Mouse (Mus musculus) lung, postnatal 0 days (tissue): Measurements from ENCODE around the gene Asb16. TPM values are rescaled to one million over a fixed set of nuclear protein-coding genes. Genes with fewer than 3 reads are reported as not detected.

Experiments used
- ATAC-seq: fragments of 200-750 bp; cut with Nextera tagmentation; 2 replicates; pipeline ENCODE4 v1.8.0; 2017; ENCODE audit warnings: moderate library complexity
- DNase-seq: peaks from one replicate; pipeline ENCODE4 v3.0.0-alpha.2; 2016; ENCODE audit warnings: low spot score
- H3K27ac ChIP-seq: fragments of 300-500 bp; sonication (generic); 2 replicates; pipeline ENCODE4 v1.5.1; 2014; ENCODE audit warnings: antibody characterized with exemption, mild to moderate bottlenecking, low read length, mixed read lengths
- H3K27me3 ChIP-seq: fragments of 300-500 bp; sonication (generic); replicated peaks from 2 replicates; pipeline ENCODE4 v1.6.1; 2014; ENCODE audit warnings: low read length, mixed read lengths; ENCODE audit not compliant: insufficient read depth
- H3K36me3 ChIP-seq: fragments of 300-500 bp; sonication (generic); 2 replicates; pipeline ENCODE4 v1.6.1; 2014; ENCODE audit warnings: low read length, mixed read lengths; ENCODE audit not compliant: insufficient read depth
- H3K4me1 ChIP-seq: fragments of 300-500 bp; sonication (generic); 2 replicates; pipeline ENCODE4 v1.6.1; 2014; ENCODE audit warnings: antibody characterized with exemption, low read depth, low read length, mixed read lengths; ENCODE audit not compliant: insufficient read depth
- H3K4me2 ChIP-seq: fragments of 300-500 bp; sonication (generic); replicated peaks from 2 replicates; pipeline ENCODE4 v1.6.1; 2014; ENCODE audit warnings: low read depth, mild to moderate bottlenecking, low read length, moderate library complexity, mixed read lengths
- H3K4me3 ChIP-seq: fragments of 300-500 bp; sonication (generic); 2 replicates; pipeline ENCODE4 v1.5.1; 2014; ENCODE audit warnings: low read depth, low read length
- H3K9ac ChIP-seq: fragments of 300-500 bp; sonication (generic); replicated peaks from 2 replicates; pipeline ENCODE4 v1.6.1; 2014; ENCODE audit warnings: low read depth, mild to moderate bottlenecking
- H3K9me3 ChIP-seq: fragments of 300-500 bp; sonication (generic); 2 replicates; pipeline ENCODE4 v1.6.1; 2016; ENCODE audit warnings: low read length, mixed read lengths
- CTCF ChIP-seq: IDR thresholded peaks from 2 replicates; pipeline ENCODE4 v1.5.1; 2016; ENCODE audit warnings: antibody characterized with exemption, mild to moderate bottlenecking
- EP300 ChIP-seq: IDR thresholded peaks from 2 replicates; pipeline ENCODE4 v1.6.1; 2016; ENCODE audit warnings: antibody characterized with exemption, mild to moderate bottlenecking, control low read depth
- WGBS: fragments of 180-500 bp; shearing (Covaris S2); extraction: QIAGEN DNeasy Blood & Tissue Kit; methylation state at CpG from one replicate; pipeline ENCODE4 v1.1.7; 2014; 5-methylcytosine and 5-hydroxymethylcytosine counted together
- polyA plus RNA-seq: library from polyadenylated mRNA; unstranded; fragments of >200 nt; fragmentation: Nextera tagmentation; extraction: Ambion mirVana; gene quantifications from 2 replicates; pipeline ENCODE4 v1.2.1, GENCODE M21; 2015

The Asb16 gene
- polyA plus RNA-seq, 1 experiment from 2014 or later, result not detected

DNA sequence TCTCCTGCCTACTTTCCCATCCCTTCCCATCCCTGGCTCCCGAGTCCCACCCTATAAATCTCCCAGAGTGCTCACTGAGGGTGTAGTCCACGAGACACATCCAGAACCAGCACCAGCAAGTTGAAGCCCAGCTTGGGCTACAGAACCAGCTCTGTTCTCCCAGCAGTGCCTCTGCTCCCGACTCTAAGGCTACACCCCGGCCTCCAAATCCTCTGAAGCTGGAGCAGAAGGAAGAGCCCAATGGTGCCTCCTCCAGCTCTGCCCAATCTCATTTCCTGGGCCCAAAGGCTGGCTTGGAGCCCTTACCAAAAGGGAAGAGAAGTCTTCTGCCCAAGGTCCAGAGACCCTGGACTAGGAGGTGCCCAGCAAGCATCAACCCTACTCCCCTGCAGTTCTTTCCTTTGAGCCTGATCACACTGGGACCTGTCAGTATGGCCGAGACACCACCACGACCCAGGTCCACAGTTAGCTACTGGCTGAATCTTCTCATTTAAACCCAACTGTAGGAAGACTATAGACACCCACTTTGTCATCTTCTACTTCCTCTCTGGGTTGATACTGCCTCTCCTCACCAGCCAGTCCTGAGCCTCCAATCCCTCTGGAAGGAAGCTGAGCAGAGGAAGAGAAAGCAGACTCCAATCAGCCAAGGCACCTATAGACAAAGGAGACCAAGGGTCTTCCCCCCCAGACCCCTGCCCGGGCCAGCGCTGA, 47.1 kb upstream of the Asb16 start:
- H3K27ac ChIP-seq, result no peak overlapping the region
- H3K9ac ChIP-seq, result no peak overlapping the region
- no peak overlapping the region for H3K4me3 ChIP-seq
- H3K4me2 ChIP-seq, result no peak overlapping the region
- DNase-seq, result no peak
- no peaks in the 10 kb centered on the region for H3K27me3 ChIP-seq
- H3K36me3 ChIP-seq, result peaks cover 6% of the 10 kb centered on the region; the same call in 1 of the 2 replicates
- TF ChIP-seq EP300, result no peak
- TF ChIP-seq CTCF, result no peak
- H3K9me3 ChIP-seq, result no peaks in the 10 kb centered on the region
- no peak for ATAC-seq
- WGBS, result 83% methylated on average over 8 of the region's 8 CpGs
- H3K4me1 ChIP-seq, result peaks cover 66% of the 10 kb centered on the region

DNA sequence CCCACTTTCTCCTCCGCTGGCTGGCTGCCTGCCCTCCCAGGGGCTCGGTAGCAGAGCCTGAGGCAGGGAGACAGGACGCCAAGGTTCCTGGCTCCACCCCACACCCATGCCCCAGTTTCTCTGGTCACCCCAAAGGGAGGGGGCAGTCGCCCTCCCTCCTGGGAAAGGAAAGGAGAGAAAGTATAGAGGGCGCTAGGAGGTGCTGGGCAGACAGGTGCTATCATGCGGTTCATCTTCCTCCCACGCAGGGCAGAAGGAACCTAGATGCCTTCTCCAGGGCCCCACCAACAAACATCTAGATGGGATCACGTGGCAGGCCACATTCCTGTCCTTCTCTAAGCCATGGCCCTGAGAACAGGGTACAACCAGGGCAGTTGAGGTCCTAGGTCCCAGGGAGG, 46.6 kb upstream of the Asb16 start:
- 54% methylated on average over 8 of the region's 8 CpGs for WGBS
- no peaks in the 10 kb centered on the region for H3K27me3 ChIP-seq
- H3K4me2 ChIP-seq, result no peak overlapping the region
- no peaks in the 10 kb centered on the region for H3K9me3 ChIP-seq
- no peak overlapping the region for H3K4me3 ChIP-seq
- ATAC-seq (no peak), DNase-seq (peak; percentile 4)
- H3K9ac ChIP-seq, result no peak overlapping the region
- no peak overlapping the region for H3K27ac ChIP-seq
- H3K4me1 ChIP-seq, result peaks cover 67% of the 10 kb centered on the region
- peaks cover 6% of the 10 kb centered on the region; the same call in 1 of the 2 replicates for H3K36me3 ChIP-seq
- TF ChIP-seq CTCF (no peak), EP300 (no peak)

DNA sequence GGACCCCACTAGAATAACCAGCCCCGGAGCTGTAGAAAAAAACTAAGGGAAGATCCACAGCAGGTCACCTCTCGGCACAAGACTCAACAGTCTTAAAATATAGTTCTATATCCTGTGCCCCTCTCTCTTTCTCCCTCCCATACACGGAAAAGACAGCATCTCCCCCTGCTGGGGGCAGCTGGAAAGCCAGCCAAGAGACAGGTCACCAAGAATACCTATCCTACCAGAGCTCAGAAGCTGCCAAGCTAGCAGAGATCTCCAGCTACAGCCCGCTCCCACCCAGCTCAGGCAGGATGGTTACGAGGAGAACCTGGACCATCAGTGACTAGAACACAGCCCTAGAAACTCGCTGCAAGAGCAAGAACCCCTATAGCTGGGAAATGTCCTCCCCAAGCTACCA, 45.4 kb upstream of the Asb16 start:
- Histone ChIP-seq H3K27ac (no peak overlapping the region), H3K27me3 (no peaks in the 10 kb centered on the region), H3K4me1 (peaks cover 62% of the 10 kb centered on the region), H3K4me3 (no peak overlapping the region), H3K9me3 (no peaks in the 10 kb centered on the region), H3K36me3 (peaks cover 6% of the 10 kb centered on the region; the same call in 1 of the 2 replicates), H3K9ac (no peak overlapping the region), H3K4me2 (no peak overlapping the region)
- TF ChIP-seq EP300, result no peak
- peak; percentile 76 for TF ChIP-seq CTCF
- DNase-seq (peak; percentile 58), ATAC-seq (no peak)
- WGBS, result 36% methylated on average over 6 of the region's 6 CpGs

DNA sequence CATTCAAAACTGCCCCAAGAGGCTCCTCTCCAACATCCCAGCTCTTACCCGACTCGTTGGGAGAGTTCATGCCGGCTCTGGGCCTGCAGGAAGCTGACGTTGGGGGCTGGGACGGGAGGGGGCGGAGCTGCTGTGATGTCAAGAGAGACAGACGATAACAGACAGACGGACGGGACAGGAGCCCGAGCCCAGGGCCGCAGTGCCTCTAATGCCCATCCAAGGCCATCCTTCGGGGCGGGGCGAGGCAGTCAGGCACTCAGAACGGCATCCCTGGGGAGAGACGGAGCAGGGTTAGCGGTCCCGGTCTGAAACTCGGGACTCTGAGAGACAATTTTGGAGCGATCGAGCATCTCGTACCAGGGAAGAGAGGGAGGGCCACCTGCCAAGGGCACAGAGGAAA, 43.9 kb upstream of the Asb16 start:
- Histone ChIP-seq H3K36me3 (peaks cover 6% of the 10 kb centered on the region; the same call in 1 of the 2 replicates), H3K9ac (no peak overlapping the region), H3K9me3 (no peaks in the 10 kb centered on the region), H3K27me3 (no peaks in the 10 kb centered on the region), H3K4me2 (peak overlapping the region; percentile 40), H3K27ac (peak overlapping the region; percentile 64; the same call in 1 of the 2 replicates), H3K4me3 (no peak overlapping the region), H3K4me1 (peaks cover 55% of the 10 kb centered on the region)
- 12% methylated on average over 22 of the region's 22 CpGs for WGBS
- DNase-seq, result peak; percentile 38
- TF ChIP-seq EP300 (no peak), CTCF (no peak)
- ATAC-seq, result no peak

DNA sequence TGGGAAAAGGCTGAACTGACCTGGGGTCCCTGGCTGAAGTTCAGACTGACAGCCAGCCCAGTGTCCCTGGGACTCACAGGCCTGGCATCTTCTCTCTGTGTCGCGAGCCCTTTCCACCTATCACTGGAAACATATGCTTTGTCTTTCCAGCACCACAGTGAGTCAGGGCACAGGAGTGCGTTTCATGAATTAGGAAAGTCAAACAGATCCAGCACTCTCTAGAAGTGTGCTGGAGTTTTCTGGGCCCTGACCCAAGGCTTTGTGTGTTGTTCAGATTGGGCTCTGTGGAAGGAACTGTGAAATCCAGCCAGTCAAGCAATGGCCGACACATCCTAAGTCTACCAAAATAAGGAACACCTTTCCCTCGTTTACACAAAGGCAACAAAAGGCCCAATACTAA, 43.3 kb upstream of the Asb16 start:
- Histone ChIP-seq H3K4me1 (peaks cover 49% of the 10 kb centered on the region), H3K9ac (no peak overlapping the region), H3K36me3 (peaks cover 6% of the 10 kb centered on the region; the same call in 1 of the 2 replicates), H3K27ac (peak overlapping the region; percentile 64), H3K4me3 (no peak overlapping the region), H3K27me3 (no peaks in the 10 kb centered on the region), H3K9me3 (no peaks in the 10 kb centered on the region), H3K4me2 (peak overlapping the region; percentile 40)
- no peak for TF ChIP-seq EP300
- DNase-seq, result peak; percentile 86
- peak; percentile 34 for ATAC-seq
- WGBS, result 40% methylated on average over 5 of the region's 5 CpGs

DNA sequence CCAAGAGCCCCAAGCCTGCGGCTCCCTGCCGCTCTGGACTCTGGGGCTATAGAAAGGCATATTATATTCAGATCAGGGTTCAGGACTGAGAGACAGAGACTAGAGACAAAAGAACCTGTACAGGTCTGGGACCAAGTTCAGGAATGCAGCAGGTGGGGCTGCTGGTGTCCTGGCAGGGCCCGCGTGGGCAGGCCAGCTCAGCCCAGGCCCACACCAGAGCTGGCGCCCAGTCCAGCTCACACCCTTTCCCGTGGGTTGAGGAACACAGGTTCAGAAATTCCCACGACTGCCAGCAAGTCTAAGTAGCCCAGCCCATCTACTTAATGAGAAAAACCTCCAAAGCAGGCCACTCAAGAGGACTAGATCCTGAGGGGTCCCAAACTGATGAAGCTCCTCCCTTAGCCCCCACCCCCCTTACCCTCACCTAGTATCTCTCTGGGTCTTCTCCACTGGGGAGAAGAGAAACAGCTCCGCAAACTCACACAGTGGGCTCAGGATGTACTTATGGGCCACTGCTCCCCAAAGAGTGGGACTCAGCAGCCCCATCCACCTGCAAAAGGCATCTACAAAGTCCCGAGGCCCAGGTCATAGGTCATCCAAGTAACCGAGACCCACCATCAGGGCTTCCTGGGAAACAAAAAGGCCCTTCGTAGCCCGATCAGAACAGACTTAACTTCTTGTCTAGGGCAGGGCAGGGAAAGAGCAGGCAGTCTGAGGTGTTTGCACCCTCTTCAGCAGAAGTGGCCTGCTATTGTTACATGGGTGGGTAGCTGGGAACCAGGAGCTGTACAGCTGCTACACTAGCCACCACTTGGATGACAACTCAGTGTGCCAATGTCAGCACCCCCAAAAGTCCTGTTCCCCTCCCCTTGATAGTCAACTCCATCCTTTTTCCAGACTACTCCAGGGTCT, 42.2 kb upstream of the Asb16 start:
- TF ChIP-seq EP300, result no peak
- TF ChIP-seq CTCF, result no peak
- DNase-seq (peak; percentile 53), ATAC-seq (0 out of 2 replicates have a peak, but pooled peaks have one; percentile 8)
- H3K4me1 ChIP-seq, result peaks cover 47% of the 10 kb centered on the region
- H3K9me3 ChIP-seq, result no peaks in the 10 kb centered on the region
- H3K27ac ChIP-seq, result peak overlapping the region; percentile 64
- no peak overlapping the region for H3K9ac ChIP-seq
- H3K4me3 ChIP-seq, result no peak overlapping the region
- 65% methylated on average over 12 of the region's 12 CpGs for WGBS
- H3K4me2 ChIP-seq, result peak overlapping the region; percentile 14; the same call in 1 of the 2 replicates
- H3K36me3 ChIP-seq, result peaks cover 6% of the 10 kb centered on the region; the same call in 1 of the 2 replicates
- H3K27me3 ChIP-seq, result no peaks in the 10 kb centered on the region
